Mouse (Mus musculus): ENCODE measurements at regions not wholly inside any gene's neighbourhood (a gene's known extent, or its start where the extent isn't known, plus 50 kb on each side); places are given as distances from the start of the nearest gene placed in this dataset.
"Not testable (repeated sequence)": the region's sequence is repeated elsewhere in the genome, so short reads cannot be mapped to it uniquely, and the experiment has no call there.

DNA sequence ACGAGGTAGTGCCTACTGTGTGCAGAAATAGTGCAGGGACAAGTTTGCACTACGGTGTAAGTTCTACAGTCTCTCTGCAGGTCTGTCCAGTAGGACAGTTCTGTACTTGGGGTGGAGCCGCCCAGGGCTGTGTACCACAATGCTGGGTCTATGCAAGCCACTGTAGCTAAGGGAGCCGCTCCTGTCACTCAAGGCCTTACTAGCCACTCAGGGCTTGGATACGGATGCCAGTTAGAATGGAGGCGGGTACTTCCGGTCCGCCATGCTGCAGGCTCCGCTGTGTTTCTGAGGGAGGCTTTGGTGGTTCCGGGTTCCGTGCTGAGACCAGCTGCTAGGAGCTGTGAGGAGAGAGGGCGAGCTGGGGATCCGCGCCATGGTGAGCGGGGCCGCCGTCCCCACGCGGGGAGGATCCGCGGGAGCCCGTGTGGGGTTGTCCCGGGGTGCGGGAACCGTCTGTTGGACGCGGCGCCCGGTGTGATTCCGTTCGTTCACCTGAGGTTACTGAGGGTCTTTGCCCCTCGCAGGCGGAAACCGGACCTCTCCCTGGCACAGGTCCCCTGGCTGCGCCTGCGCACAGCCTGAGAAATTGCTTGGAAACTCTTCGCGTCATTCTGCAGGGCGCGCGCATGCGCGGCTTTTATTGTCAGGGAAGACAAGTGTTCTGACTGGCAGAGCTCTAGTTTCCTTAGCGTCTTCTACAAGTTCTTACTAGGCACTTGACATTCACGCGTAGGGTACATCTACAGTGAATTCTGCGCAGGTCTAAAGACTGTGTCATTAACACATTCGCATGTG, 51.0 kb upstream of the Zfp873 start:
- not testable (repeated sequence) for TF ChIP-seq EP300, CTCF (IDR thresholded peaks at IDR 0.05; ENCODE audit: low read depth)

All from heart, postnatal 0 days (tissue).